Mouse (Mus musculus) hindbrain, embryonic 14.5 days (tissue): ENCODE results near the gene Osbp2. TPM values are rescaled to one million over a fixed set of nuclear protein-coding genes. Genes with fewer than 3 reads are reported as not detected.
A peak's percentile ranks its signal among the peaks of the same experiment; 100 is the strongest.

ENCODE experiments used
- ATAC-seq: fragments of 200-750 bp; cut with Nextera tagmentation; 2 replicates; pipeline ENCODE4 v1.8.0; 2017; ENCODE audit warnings: moderate number of reproducible peaks, mild to moderate bottlenecking, moderate TSS enrichment, moderate library complexity; ENCODE audit not compliant: low FRiP score
- DNase-seq: peaks from one replicate; pipeline ENCODE4 v3.0.0-alpha.2; 2015; ENCODE audit warnings: low spot score
- H3K27ac ChIP-seq: fragments of 300-500 bp; sonication (generic); 2 replicates; pipeline ENCODE4 v1.5.1; 2014; ENCODE audit warnings: mild to moderate bottlenecking, moderate library complexity
- H3K27me3 ChIP-seq: fragments of 300-500 bp; sonication (generic); 2 replicates; pipeline ENCODE4 v1.6.1; 2014; ENCODE audit warnings: mild to moderate bottlenecking, low read length, mixed read lengths; ENCODE audit not compliant: control insufficient read depth, insufficient read depth
- H3K36me3 ChIP-seq: fragments of 300-500 bp; sonication (generic); replicated peaks from 2 replicates; pipeline ENCODE4 v1.6.1; 2014; ENCODE audit not compliant: control insufficient read depth, insufficient read depth
- H3K4me1 ChIP-seq: fragments of 300-500 bp; sonication (generic); replicated peaks from 2 replicates; pipeline ENCODE4 v1.6.1; 2014; ENCODE audit warnings: antibody characterized with exemption, low read length, mixed read lengths; ENCODE audit not compliant: control insufficient read depth, insufficient read depth
- H3K4me2 ChIP-seq: fragments of 300-500 bp; sonication (generic); replicated peaks from 2 replicates; pipeline ENCODE4 v1.6.1; 2014; ENCODE audit warnings: mild to moderate bottlenecking, moderate library complexity
- H3K4me3 ChIP-seq: fragments of 300-500 bp; sonication (generic); replicated peaks from 2 replicates; pipeline ENCODE4 v1.5.1; 2014; ENCODE audit warnings: mild to moderate bottlenecking, low read length
- H3K9ac ChIP-seq: fragments of 300-500 bp; sonication (generic); 2 replicates; pipeline ENCODE4 v1.6.1; 2014
- H3K9me3 ChIP-seq: fragments of 300-500 bp; sonication (generic); 2 replicates; pipeline ENCODE4 v1.6.1; 2016; ENCODE audit warnings: low read length; ENCODE audit not compliant: control insufficient read depth
- WGBS: fragments of 180-500 bp; shearing (Covaris S2); extraction: QIAGEN DNeasy Blood & Tissue Kit; methylation state at CpG from one replicate; pipeline ENCODE4 v1.1.7; 2014; 5-methylcytosine and 5-hydroxymethylcytosine counted together
- polyA plus RNA-seq: library from polyadenylated mRNA; unstranded; fragments of >200 nt; fragmentation: Nextera tagmentation; extraction: Ambion mirVana; gene quantifications from 2 replicates; pipeline ENCODE4 v1.2.1, GENCODE M21; 2014

Osbp2 gene
- polyA plus RNA-seq, 1 experiment from 2014 or later: 23.8 TPM

GRCm38 (mm10) chr11:3902516-3902915 lies 38.8 kb upstream of the Osbp2 start:
- peaks cover 9% of the 10 kb centered on the region; the same call in 1 of the 2 replicates for H3K4me1 ChIP-seq
- no peaks in the 10 kb centered on the region for H3K27me3 ChIP-seq
- H3K4me3 ChIP-seq: no peak overlapping the region
- 91% methylated on average over 3 of the region's 3 CpGs for WGBS
- DNase-seq: no peak
- H3K4me2 ChIP-seq: no peak overlapping the region
- no peaks in the 10 kb centered on the region for H3K9me3 ChIP-seq
- H3K27ac ChIP-seq: no peak overlapping the region
- H3K36me3 ChIP-seq: peaks cover 45% of the 10 kb centered on the region
- ATAC-seq: no peak
- no peak overlapping the region for H3K9ac ChIP-seq

GRCm38 (mm10) chr11:3900296-3900695 lies 36.6 kb upstream of the Osbp2 start:
- H3K9ac ChIP-seq: no peak overlapping the region
- no peaks in the 10 kb centered on the region for H3K9me3 ChIP-seq
- no peak overlapping the region for H3K4me2 ChIP-seq
- no peaks in the 10 kb centered on the region for H3K27me3 ChIP-seq
- H3K4me1 ChIP-seq: peaks cover 9% of the 10 kb centered on the region; the same call in 1 of the 2 replicates
- H3K36me3 ChIP-seq: peaks cover 39% of the 10 kb centered on the region
- no peak for DNase-seq
- no peak overlapping the region for H3K27ac ChIP-seq
- no peak for ATAC-seq
- H3K4me3 ChIP-seq: no peak overlapping the region
- WGBS: 87% methylated on average over 6 of the region's 6 CpGs

DNA sequence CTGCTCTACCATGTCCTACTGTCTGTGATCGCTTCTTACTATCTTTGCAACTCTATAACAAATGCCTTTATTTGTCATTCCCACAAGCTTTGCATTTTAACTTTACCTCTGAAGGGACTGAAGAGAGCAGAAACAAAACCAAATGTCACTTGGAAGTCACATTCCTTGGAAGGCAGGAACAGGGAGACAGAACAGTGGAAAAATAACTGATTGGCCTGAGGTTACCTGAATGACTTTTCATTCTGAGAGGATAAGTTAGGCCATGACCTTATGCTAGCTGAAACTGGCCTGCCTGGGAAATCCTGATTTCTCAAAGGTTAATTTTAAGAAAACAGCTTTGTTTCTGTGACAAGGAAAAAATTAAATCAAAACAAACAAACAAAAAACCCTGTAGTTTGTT lies 32.2 kb upstream of the Osbp2 start:
- ATAC-seq (no peak), DNase-seq (no peak)
- Histone ChIP-seq H3K9me3 (no peaks in the 10 kb centered on the region), H3K4me1 (peaks cover 13% of the 10 kb centered on the region; the same call in 1 of the 2 replicates), H3K36me3 (peaks cover 26% of the 10 kb centered on the region), H3K27ac (no peak overlapping the region), H3K9ac (no peak overlapping the region), H3K4me2 (no peak overlapping the region), H3K27me3 (no peaks in the 10 kb centered on the region), H3K4me3 (no peak overlapping the region)
- 97% methylated on average over 1 of the region's 1 CpGs for WGBS

GRCm38 (mm10) chr11:3895458-3895857 lies 31.8 kb upstream of the Osbp2 start:
- Histone ChIP-seq H3K9ac (peak overlapping the region; percentile 77), H3K36me3 (peaks cover 26% of the 10 kb centered on the region), H3K27ac (peak overlapping the region; percentile 83), H3K4me1 (peaks cover 13% of the 10 kb centered on the region; the same call in 1 of the 2 replicates), H3K4me2 (peak overlapping the region; percentile 82), H3K4me3 (peak overlapping the region; percentile 53), H3K9me3 (no peaks in the 10 kb centered on the region), H3K27me3 (no peaks in the 10 kb centered on the region)
- DNase-seq: peak; percentile 42
- 4% methylated on average over 10 of the region's 10 CpGs for WGBS
- ATAC-seq: no peak

DNA sequence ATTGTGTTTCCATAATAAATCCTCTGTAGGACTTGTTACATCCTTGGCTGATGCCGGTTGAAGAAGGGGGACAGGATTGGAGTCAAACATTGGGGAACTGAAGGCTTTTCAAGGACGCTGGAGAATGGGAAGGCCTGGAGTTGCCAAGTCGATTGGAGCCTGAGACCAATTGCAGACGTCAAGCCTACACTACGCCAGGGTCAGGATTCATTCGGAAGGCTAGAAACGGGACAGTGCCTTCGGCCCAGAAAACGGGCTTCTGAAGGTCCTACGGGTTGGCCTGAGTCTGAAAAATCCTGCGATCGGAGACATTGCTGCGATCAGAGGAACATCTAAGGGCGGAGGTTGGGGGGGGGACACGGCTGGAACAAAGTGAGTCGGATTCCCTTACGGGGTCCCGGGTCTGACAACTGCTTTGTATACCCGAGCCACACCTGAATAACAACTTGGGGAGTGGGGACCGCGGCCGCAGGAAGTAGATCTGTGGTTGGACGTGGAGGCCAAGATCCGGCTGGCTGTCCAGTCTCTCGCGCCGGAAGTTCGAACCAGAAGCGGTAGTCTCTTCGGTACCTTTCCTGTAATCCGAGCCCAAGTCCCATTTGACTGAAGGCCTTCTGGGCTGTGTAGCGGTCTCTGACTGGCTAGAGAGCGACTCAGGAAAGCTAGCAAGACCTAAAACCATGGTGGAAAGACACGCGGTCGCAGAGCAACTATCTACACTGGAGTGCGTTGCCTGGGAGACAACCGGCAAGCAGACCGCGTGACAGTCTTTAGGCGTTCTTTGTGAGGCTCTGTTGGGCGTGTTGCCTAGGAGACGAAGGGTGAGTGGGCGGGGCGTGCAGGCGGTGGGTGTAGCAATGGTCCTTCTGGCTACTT lies 30.9 kb upstream of the Osbp2 start, which contains the start of the genes 4921536K21Rik and Dusp18:
4921536K21Rik (minus strand) TSS at position 693 of the 876 bp plus-strand sequence.
Dusp18 (plus strand) TSS at position 835 of the 876 bp plus-strand sequence.
- ATAC-seq: peak; percentile 98
- 2% methylated on average over 46 of the region's 46 CpGs for WGBS
- peak within 1 kb of the TSS; percentile 77 for H3K9ac ChIP-seq

GRCm38 (mm10) chr11:3893970-3894369 lies 30.3 kb upstream of the Osbp2 start:
- WGBS: 80% methylated on average over 6 of the region's 6 CpGs

More for the DNA sequence above, 30.9 kb upstream of the Osbp2 start, which contains the start of the genes 4921536K21Rik and Dusp18:
- Histone ChIP-seq H3K4me3 (peak within 1 kb of the TSS; percentile 53), H3K36me3 (peaks cover 21% of the 10 kb centered on the region), H3K9me3 (no peaks in the 10 kb centered on the region), H3K4me1 (peaks cover 7% of the 10 kb centered on the region; the same call in 1 of the 2 replicates), H3K27me3 (no peaks in the 10 kb centered on the region), H3K27ac (peak within 1 kb of the TSS; percentile 83), H3K4me2 (peak within 1 kb of the TSS; percentile 82)
- DNase-seq: peak; percentile 92

DNA sequence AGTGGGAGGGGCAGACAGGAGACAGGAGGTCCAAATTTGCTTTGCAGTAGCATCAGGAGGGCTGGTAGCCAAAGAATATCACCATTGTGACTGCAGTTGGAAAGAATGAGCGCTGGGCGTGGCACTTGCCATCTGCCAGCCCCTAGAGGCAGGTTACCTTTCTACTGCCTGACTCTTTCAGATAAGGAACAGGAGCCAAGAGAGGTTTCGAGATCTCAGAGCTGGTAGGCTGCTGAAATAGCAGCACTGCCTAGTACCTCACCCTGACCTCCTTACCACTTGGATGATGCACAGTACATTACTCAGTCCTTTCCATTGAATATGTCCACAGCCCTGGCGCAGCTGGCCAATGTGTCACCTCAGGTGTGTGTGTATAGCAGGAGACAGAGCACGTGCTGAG lies 23.6 kb upstream of the Osbp2 start:
- H3K36me3 ChIP-seq: no peaks in the 10 kb centered on the region
- H3K27ac ChIP-seq: no peak overlapping the region
- H3K9ac ChIP-seq: no peak overlapping the region
- H3K4me2 ChIP-seq: no peak overlapping the region
- no peaks in the 10 kb centered on the region for H3K4me1 ChIP-seq
- no peaks in the 10 kb centered on the region for H3K9me3 ChIP-seq
- DNase-seq (no peak), ATAC-seq (no peak)
- H3K4me3 ChIP-seq: no peak overlapping the region
- 85% methylated on average over 5 of the region's 5 CpGs for WGBS
- H3K27me3 ChIP-seq: no peaks in the 10 kb centered on the region

More at GRCm38 (mm10) chr11:3893970-3894369, 30.3 kb upstream of the Osbp2 start:
- Histone ChIP-seq H3K4me1 (0 out of 2 replicates have a peak, but pooled peaks cover 4% of the 10 kb centered on the region), H3K9me3 (no peaks in the 10 kb centered on the region), H3K4me3 (no peak overlapping the region), H3K27me3 (no peaks in the 10 kb centered on the region), H3K4me2 (peak overlapping the region; percentile 82), H3K9ac (no peak overlapping the region), H3K36me3 (peaks cover 20% of the 10 kb centered on the region), H3K27ac (no peak overlapping the region)
- DNase-seq: no peak
- no peak for ATAC-seq

GRCm38 (mm10) chr11:3883711-3884110 lies 20.0 kb upstream of the Osbp2 start:
- Histone ChIP-seq H3K27me3 (no peaks in the 10 kb centered on the region), H3K9me3 (no peaks in the 10 kb centered on the region), H3K4me3 (no peak overlapping the region), H3K27ac (no peak overlapping the region), H3K4me2 (no peak overlapping the region), H3K4me1 (no peaks in the 10 kb centered on the region), H3K36me3 (no peaks in the 10 kb centered on the region), H3K9ac (no peak overlapping the region)
- ATAC-seq (no peak), DNase-seq (no peak)
- 87% methylated on average over 3 of the region's 3 CpGs for WGBS

DNA sequence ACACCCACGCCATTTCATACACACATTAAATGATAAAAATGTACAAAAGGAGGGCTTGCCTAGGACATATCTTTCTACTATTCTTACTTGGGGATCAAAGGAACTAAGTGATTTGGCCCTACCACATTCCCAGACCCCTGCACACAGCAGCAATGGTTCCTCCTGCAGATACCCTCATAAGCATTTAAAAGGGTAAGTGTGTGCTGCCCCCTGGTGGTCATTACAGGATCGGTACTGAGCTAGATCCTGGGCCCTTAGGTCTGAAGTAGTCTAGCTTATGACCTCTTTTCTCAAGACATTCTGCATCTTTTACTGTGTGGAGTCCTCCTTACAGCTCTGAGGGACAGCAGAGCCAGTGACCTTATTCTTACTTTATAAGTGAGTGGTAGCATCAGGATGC lies 16.1 kb upstream of the Osbp2 start:
- Histone ChIP-seq H3K36me3 (no peaks in the 10 kb centered on the region), H3K27ac (no peak overlapping the region), H3K9me3 (no peaks in the 10 kb centered on the region), H3K4me3 (no peak overlapping the region), H3K4me2 (no peak overlapping the region), H3K4me1 (no peaks in the 10 kb centered on the region), H3K9ac (no peak overlapping the region), H3K27me3 (no peaks in the 10 kb centered on the region)
- 34% methylated on average over 2 of the region's 2 CpGs for WGBS
- ATAC-seq (no peak), DNase-seq (peak; percentile 79)
